Mouse (Mus musculus): ENCODE data around the gene Akr1b8.

DNA sequence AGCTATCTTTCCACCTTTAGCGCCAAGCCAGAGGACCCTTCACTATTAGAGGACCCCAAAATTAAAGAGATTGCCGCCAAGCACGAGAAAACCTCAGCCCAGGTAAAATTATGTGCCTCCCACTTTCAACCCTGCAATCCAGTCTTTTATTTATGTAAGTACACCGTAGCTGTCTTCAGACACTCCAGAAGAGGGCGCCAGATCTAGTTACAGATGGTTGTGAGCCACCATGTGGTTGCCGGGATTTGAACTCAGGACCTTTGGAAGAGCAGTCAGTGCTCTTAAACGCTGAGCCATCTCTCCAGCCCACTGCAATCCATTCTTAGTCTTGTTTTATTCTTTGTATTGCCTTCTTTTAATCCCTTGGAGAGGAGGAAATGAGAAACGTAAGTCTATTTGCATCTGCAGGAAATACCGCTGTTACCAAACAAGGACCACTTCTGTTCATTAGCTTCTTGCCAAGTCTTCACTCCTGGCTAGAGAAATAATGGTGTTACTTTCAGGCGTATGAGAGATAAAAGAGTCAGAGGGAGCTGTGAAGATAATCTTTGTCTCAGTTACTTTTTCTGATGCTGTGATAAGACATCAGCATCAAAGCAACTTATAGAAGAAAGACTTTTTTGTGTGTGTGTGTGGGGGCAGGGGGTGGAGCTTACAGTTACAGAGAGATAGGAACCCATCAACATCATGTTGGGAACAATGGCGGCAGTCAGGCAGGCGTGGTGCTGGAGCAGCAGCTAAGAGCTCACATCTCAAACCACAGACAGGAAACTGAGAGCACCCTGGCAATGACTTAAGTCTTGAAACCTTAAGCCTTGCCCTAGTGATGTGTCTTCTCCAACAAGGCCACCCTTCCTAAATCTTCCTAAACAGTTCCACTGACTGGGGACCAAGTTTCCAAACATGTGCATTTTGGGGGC is 10.6 kb downstream of the Akr1b8 start:
- TF ChIP-seq CTCF (IDR thresholded peaks at IDR 0.05): peak; percentile 43
- no peak for TF ChIP-seq POLR2A (IDR thresholded peaks at IDR 0.05; ENCODE audit: insufficient read depth, low read depth, low read length)
- TF ChIP-seq EP300 (IDR thresholded peaks at IDR 0.05; ENCODE audit: insufficient read depth, low read depth, low read length): no peak

Data from heart, adult 2 months (tissue).